Mouse (Mus musculus) midbrain, embryonic 11.5 days (tissue): Measurements from ENCODE around the gene Crygb. TPM values are rescaled to one million over a fixed set of nuclear protein-coding genes. Genes with fewer than 3 reads are reported as not detected.
A peak's percentile ranks its signal among the peaks of the same experiment; 100 is the strongest.

Experiments
- ATAC-seq: fragments of 200-750 bp; cut with Nextera tagmentation; 2 replicates; pipeline ENCODE4 v1.8.0; 2017; ENCODE audit warnings: moderate TSS enrichment, moderate library complexity; ENCODE audit not compliant: low FRiP score
- DNase-seq: peaks from one replicate; pipeline ENCODE4 v3.0.0; 2015; ENCODE audit warnings: low spot score; ENCODE audit errors: missing footprints
- H3K27ac ChIP-seq: fragments of 300-500 bp; sonication (generic); 2 replicates; pipeline ENCODE4 v1.5.1; 2014; ENCODE audit warnings: low read depth, low read length
- H3K27me3 ChIP-seq: fragments of 300-500 bp; sonication (generic); 2 replicates; pipeline ENCODE4 v1.6.1; 2014; ENCODE audit warnings: mild to moderate bottlenecking, low read length, moderate library complexity, mixed read lengths; ENCODE audit not compliant: control insufficient read depth, insufficient read depth
- H3K36me3 ChIP-seq: fragments of 300-500 bp; sonication (generic); 2 replicates; pipeline ENCODE4 v1.6.1; 2014; ENCODE audit warnings: mild to moderate bottlenecking, low read length, moderate library complexity, mixed read lengths; ENCODE audit not compliant: control insufficient read depth, insufficient read depth
- H3K4me1 ChIP-seq: fragments of 300-500 bp; sonication (generic); 2 replicates; pipeline ENCODE4 v1.6.1; 2014; ENCODE audit warnings: low read length; ENCODE audit not compliant: control insufficient read depth, insufficient read depth
- H3K4me2 ChIP-seq: fragments of 300-500 bp; sonication (generic); 2 replicates; pipeline ENCODE4 v1.6.1; 2014; ENCODE audit warnings: mild to moderate bottlenecking, moderate library complexity
- H3K4me3 ChIP-seq: fragments of 300-500 bp; sonication (generic); 2 replicates; pipeline ENCODE4 v1.5.1; 2014; ENCODE audit warnings: low read depth, low read length
- H3K9ac ChIP-seq: fragments of 300-500 bp; sonication (generic); 2 replicates; pipeline ENCODE4 v1.6.1; 2014; ENCODE audit warnings: low read length
- H3K9me3 ChIP-seq: fragments of 300-500 bp; sonication (generic); 2 replicates; pipeline ENCODE4 v1.6.1; 2016; ENCODE audit warnings: low read length; ENCODE audit not compliant: control insufficient read depth
- WGBS: fragments of 180-500 bp; shearing (Covaris S2); extraction: QIAGEN DNeasy Blood & Tissue Kit; methylation state at CpG from one replicate; pipeline ENCODE4 v1.1.7; 2014; 5-methylcytosine and 5-hydroxymethylcytosine counted together
- polyA plus RNA-seq: library from polyadenylated mRNA; unstranded; fragments of >200 nt; fragmentation: Nextera tagmentation; extraction: Ambion mirVana; gene quantifications from 2 replicates; pipeline ENCODE4 v1.2.1, GENCODE M21; 2014

Gene Crygb
- polyA plus RNA-seq, 1 experiment from 2014 or later, result not detected

DNA sequence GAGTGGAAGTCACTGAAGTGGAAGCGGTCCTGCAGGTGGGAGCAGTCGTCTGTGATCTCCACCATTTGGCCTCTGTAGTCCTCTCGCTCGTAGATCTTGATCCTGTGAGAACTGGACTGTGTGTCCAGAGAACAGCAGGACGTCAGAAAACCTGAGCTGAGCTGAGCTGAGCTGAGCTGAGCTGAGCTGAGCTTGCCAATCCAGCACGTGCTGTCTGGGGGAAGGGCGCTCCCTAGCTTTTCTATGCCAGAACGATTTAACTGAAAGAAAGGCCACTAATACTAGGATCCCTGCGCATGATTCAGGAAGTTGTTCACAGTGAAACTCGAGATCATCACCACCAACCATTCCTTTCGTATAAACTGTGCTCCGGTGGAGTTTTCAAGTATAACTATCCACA lies 33.3 kb downstream of the Crygb start:
- ATAC-seq (no peak), DNase-seq (no peak)
- H3K27ac ChIP-seq, result no peak overlapping the region
- H3K9ac ChIP-seq, result no peak overlapping the region
- no peak overlapping the region for H3K4me2 ChIP-seq
- no peaks in the 10 kb centered on the region for H3K9me3 ChIP-seq
- H3K4me1 ChIP-seq, result no peaks in the 10 kb centered on the region
- no peaks in the 10 kb centered on the region for H3K27me3 ChIP-seq
- 60% methylated on average over 12 of the region's 12 CpGs for WGBS
- no peaks in the 10 kb centered on the region for H3K36me3 ChIP-seq
- no peak overlapping the region for H3K4me3 ChIP-seq

DNA sequence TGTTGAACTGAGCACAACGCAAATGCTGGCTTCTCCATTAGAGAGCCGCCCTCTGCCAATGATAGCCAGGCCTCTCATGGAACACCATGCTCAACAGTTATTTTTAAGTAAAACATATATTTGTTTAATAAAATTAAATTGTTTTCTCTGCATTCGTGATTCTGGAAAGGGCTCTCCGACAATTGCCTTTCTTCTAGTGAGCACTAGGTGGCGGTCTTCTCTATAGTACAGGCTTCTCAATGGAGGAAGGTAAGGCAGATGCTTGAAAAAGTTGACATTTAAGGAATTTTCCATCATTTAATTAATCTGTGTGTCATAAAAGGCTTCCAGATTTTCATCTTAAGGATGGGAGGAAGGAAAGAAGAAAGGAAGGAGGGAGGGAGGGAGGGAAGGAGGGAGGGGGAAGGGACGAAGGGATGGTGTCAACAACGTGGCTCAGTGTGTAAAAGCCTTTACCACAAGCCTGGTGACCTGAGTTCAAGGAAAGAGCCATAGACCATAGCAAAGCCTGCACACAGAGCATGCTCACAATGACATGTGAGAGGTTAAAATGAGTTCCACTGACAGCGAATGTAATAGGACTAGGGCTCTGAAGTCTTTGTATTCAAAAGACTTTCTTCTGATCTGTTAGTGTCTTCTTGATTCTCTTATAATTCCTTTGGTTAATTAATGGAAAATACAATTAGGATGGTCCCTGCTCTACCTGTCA lies 35.5 kb downstream of the Crygb start:
- H3K36me3 ChIP-seq, result no peaks in the 10 kb centered on the region
- no peaks in the 10 kb centered on the region for H3K9me3 ChIP-seq
- H3K9ac ChIP-seq, result no peak overlapping the region
- no peak overlapping the region for H3K27ac ChIP-seq
- no peaks in the 10 kb centered on the region for H3K27me3 ChIP-seq
- DNase-seq, result peak; percentile 84
- ATAC-seq, result no peak
- no peak overlapping the region for H3K4me2 ChIP-seq
- no peaks in the 10 kb centered on the region for H3K4me1 ChIP-seq
- WGBS, result 39% methylated on average over 8 of the region's 8 CpGs
- H3K4me3 ChIP-seq, result no peak overlapping the region

DNA sequence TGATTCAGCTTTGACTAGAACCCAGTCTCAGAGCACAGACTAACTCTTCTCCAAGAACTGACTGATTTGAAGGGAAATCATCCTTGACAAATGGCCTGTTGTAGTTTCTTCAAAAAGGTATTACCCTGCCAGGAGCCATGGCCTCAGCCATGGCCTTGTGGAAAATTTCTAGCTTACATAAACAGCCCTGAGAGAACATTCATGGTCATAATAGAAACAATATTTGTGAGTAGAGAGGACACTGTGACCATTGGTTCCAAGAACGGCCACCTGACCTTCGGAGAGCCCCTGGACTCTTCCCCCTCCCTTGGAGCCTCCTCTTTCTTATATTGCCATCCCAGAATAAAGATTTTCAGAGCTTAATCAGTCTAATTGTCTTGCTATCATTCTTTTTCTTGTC lies 38.7 kb downstream of the Crygb start:
- H3K4me3 ChIP-seq, result no peak overlapping the region
- peak; percentile 79 for DNase-seq
- H3K36me3 ChIP-seq, result no peaks in the 10 kb centered on the region
- H3K27ac ChIP-seq, result no peak overlapping the region
- WGBS, result 90% methylated on average over 2 of the region's 2 CpGs
- H3K9me3 ChIP-seq, result no peaks in the 10 kb centered on the region
- no peak overlapping the region for H3K4me2 ChIP-seq
- no peaks in the 10 kb centered on the region for H3K4me1 ChIP-seq
- no peak overlapping the region for H3K9ac ChIP-seq
- ATAC-seq, result no peak
- no peaks in the 10 kb centered on the region for H3K27me3 ChIP-seq

DNA sequence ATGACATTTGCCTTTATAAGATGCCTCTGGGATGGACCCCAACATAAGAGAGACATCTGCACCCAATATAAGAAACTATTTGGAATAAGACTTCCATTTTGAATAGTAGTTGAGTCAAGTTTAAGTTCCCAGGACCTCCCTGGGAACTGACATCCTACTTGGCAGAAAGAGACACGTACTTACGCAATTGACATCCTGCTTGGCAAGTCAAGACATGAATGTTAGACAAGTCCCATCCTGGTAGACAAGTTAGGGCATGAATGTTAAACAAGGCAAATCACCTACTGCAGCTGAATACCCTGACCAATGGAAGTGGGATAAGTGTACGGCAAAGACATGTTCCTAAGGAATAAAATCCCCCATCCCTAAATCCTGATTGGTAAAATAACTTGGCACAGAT lies 40.3 kb downstream of the Crygb start:
- Histone ChIP-seq H3K9ac (no peak overlapping the region), H3K4me1 (no peaks in the 10 kb centered on the region), H3K4me3 (no peak overlapping the region), H3K4me2 (no peak overlapping the region), H3K9me3 (no peaks in the 10 kb centered on the region), H3K36me3 (no peaks in the 10 kb centered on the region), H3K27me3 (no peaks in the 10 kb centered on the region), H3K27ac (no peak overlapping the region)
- DNase-seq (no peak), ATAC-seq (no peak)
- 91% methylated on average over 3 of the region's 3 CpGs for WGBS

DNA sequence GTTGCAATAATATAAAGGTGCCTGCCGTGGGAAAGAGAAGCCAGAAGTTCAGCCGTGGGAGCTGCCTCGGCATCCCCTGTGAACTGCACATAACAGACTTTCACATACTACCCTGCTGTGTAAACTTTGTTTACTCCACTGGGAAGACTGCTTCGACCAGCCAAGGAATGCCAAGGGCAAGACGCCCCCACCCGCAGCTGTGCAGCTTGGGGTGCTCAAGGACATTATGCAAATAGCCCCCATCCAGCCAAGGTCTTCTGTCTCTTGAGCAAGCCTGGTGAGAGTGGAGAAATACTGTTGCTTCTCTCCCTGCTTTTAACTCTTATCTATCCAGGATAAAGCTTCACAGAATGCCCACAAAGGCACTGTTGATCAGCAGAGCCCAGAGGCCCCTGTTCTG lies 41.3 kb downstream of the Crygb start:
- DNase-seq (no peak), ATAC-seq (no peak)
- no peaks in the 10 kb centered on the region for H3K36me3 ChIP-seq
- H3K9ac ChIP-seq, result no peak overlapping the region
- H3K27ac ChIP-seq, result no peak overlapping the region
- WGBS, result 86% methylated on average over 6 of the region's 6 CpGs
- no peaks in the 10 kb centered on the region for H3K4me1 ChIP-seq
- no peaks in the 10 kb centered on the region for H3K9me3 ChIP-seq
- no peak overlapping the region for H3K4me2 ChIP-seq
- no peak overlapping the region for H3K4me3 ChIP-seq
- H3K27me3 ChIP-seq, result no peaks in the 10 kb centered on the region

DNA sequence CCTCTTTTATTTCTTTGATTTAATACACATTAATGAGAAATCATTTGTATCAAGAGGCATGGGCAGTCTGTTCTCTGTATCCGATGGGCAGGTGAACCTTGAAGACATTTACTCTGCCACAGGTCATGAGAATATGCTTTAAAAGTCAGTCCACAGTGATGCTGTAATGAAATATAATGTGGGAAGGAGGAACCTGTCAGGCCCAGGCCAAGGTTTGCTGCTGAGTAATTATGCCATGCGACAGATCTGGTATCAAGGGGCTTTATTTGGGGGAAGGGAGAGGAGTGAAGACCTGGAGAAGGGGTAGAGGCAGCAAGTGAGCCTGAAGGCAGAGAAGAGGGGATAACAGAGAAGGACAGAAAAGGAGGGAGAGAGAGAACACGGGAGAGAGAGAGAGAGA lies 42.4 kb downstream of the Crygb start:
- H3K4me2 ChIP-seq, result no peak overlapping the region
- no peak for ATAC-seq
- no peaks in the 10 kb centered on the region for H3K4me1 ChIP-seq
- 85% methylated on average over 3 of the region's 3 CpGs for WGBS
- DNase-seq, result no peak
- no peak overlapping the region for H3K9ac ChIP-seq
- H3K27ac ChIP-seq, result no peak overlapping the region
- H3K36me3 ChIP-seq, result no peaks in the 10 kb centered on the region
- no peaks in the 10 kb centered on the region for H3K9me3 ChIP-seq
- no peaks in the 10 kb centered on the region for H3K27me3 ChIP-seq
- no peak overlapping the region for H3K4me3 ChIP-seq

DNA sequence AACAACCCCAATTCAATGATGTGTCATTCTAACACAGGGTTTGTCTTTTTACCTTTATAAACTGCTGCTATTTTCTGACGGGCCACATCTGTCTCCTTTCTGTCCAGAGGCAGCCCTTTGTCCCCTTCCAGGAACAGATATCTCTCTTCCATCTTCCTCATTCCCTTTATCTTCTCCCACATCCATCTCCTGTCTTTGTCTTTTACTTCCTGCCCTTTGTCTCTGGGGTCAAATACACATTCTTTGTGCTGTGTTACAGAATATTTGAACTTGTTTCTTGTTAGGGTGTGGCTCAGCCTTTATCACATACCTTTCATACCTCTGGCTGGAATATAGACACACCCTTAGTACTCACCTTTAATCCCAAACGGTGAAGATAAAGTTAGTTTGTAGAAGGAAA lies 44.5 kb downstream of the Crygb start:
- no peak overlapping the region for H3K4me2 ChIP-seq
- no peak overlapping the region for H3K9ac ChIP-seq
- ATAC-seq (no peak), DNase-seq (no peak)
- no peak overlapping the region for H3K27ac ChIP-seq
- no peaks in the 10 kb centered on the region for H3K27me3 ChIP-seq
- no peaks in the 10 kb centered on the region for H3K4me1 ChIP-seq
- H3K9me3 ChIP-seq, result no peaks in the 10 kb centered on the region
- WGBS, result 92% methylated on average over 2 of the region's 2 CpGs
- no peaks in the 10 kb centered on the region for H3K36me3 ChIP-seq
- no peak overlapping the region for H3K4me3 ChIP-seq

DNA sequence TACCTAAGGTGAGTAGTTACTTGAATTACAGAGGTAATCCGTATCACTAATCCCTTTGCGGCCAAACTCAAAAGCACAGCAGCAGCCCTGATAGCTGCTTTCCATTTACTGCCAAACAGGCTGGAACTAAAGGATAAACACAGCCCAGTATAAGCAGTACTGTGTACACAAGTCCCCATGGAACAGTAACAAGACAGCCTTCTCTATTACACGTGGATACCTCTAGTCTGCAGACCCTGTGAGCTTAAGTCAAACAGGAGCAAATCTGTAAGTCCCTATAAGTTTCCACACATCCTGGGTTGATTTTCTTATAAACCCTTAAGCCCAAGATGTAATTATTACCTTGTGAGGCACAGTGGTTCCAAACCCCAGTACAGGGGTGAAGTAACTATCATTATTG lies 46.6 kb downstream of the Crygb start:
- Histone ChIP-seq H3K27ac (no peak overlapping the region), H3K4me2 (no peak overlapping the region), H3K36me3 (no peaks in the 10 kb centered on the region), H3K27me3 (no peaks in the 10 kb centered on the region), H3K9ac (no peak overlapping the region), H3K9me3 (no peaks in the 10 kb centered on the region), H3K4me1 (no peaks in the 10 kb centered on the region), H3K4me3 (no peak overlapping the region)
- ATAC-seq (no peak), DNase-seq (no peak)
- 33% methylated on average over 3 of the region's 3 CpGs for WGBS

DNA sequence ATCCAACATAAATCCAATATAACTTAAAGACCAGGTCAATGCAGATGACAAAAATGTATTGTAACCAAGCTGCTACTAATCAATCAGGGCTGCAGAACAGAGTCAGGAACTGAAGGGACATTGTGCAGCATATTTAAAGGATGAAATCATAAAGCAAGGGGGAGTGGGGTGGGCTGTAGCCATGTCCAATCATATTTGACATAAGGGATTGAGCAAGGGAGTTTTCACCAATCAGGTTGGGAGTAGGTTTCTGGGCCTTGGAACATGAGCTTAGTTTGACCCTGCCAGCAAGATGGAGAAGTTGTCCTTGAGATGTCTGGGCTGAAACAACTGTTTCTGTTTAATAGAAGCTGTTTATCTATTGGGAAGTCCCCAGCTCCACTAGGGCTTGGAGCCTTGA lies 49.4 kb downstream of the Crygb start, which contains the start of gene Akr1cl:
Gene Akr1cl, minus strand, starts transcription at position 119 of the 400 bp plus-strand sequence.
- Histone ChIP-seq H3K4me2 (no peak within 1 kb of the TSS), H3K27me3 (no peaks in the 10 kb centered on the region), H3K4me1 (no peaks in the 10 kb centered on the region), H3K36me3 (no peaks in the 10 kb centered on the region), H3K9me3 (no peaks in the 10 kb centered on the region), H3K9ac (no peak within 1 kb of the TSS), H3K27ac (no peak within 1 kb of the TSS), H3K4me3 (no peak within 1 kb of the TSS)
- DNase-seq (no peak), ATAC-seq (no peak)
